Mouse (Mus musculus) liver, embryonic 18 days (tissue): ENCODE data around the gene Wnt7a. TPM values are rescaled to one million over a fixed set of nuclear protein-coding genes. Genes with fewer than 3 reads are reported as not detected.

Experiments used
- polyA plus RNA-seq: library from polyadenylated mRNA; depleted of rRNA; stranded (reverse); fragments of >200 nt; gene quantifications from 2 replicates; pipeline ENCODE4 v1.2.3, GENCODE M21; 2012; rRNA removed

Wnt7a gene
- 0.01 TPM in 2 replicates for polyA plus RNA-seq

GRCm38 (mm10) chr6:91410961-91411368, at the start of gene Wnt7a:
Gene Wnt7a, minus strand, starts transcription at chr6:91411363.

Other genes starting within 250 kb of the Wnt7a start
- 4.6 and 5.1 TPM in 2 replicates for gene Fbln2, start 198.9 kb downstream of the Wnt7a start, polyA plus RNA-seq
- 4.5 TPM in 2 replicates for gene Chchd4, start 62.2 kb upstream of the Wnt7a start, polyA plus RNA-seq
- gene Tmem43, start 62.3 kb upstream of the Wnt7a start, polyA plus RNA-seq: 7.7 and 8.6 TPM in 2 replicates
- gene Xpc, start 104.5 kb upstream of the Wnt7a start, polyA plus RNA-seq: 4.0 and 4.3 TPM in 2 replicates
- gene Lsm3, start 104.6 kb upstream of the Wnt7a start, polyA plus RNA-seq: 46.6 and 47.8 TPM in 2 replicates